Mouse (Mus musculus) spleen, adult 2 months (tissue): Measurements from ENCODE around the gene Rimbp3. TPM values are rescaled to one million over a fixed set of nuclear protein-coding genes. Genes with fewer than 3 reads are reported as not detected.
"Not testable (repeated sequence)": the region's sequence is repeated elsewhere in the genome, so short reads cannot be mapped to it uniquely, and the experiment has no call there.

Source experiments
- DNase-seq, 2 experiments: peaks; one replicate each; pipeline versions ENCODE4 v3.0.0 to v3.0.0-alpha.2; 2012 to 2021; ENCODE audit warnings: low spot score in 2 of 2, low read depth in 1 of 2
- H3K27ac ChIP-seq: fragments of 200-500 bp; 2 replicates; pipeline ENCODE4 v1.5.1; 2012; ENCODE audit warnings: low read length, inconsistent platforms; ENCODE audit not compliant: insufficient read depth
- H3K27me3 ChIP-seq: fragments of 200-500 bp; 2 replicates; pipeline ENCODE4 v1.6.1; 2012; ENCODE audit warnings: mild to moderate bottlenecking, moderate library complexity, low read length, inconsistent platforms; ENCODE audit not compliant: control insufficient read depth, insufficient read depth
- H3K36me3 ChIP-seq: fragments of 200-500 bp; 2 replicates; pipeline ENCODE4 v1.6.1; 2012; ENCODE audit warnings: mild to moderate bottlenecking, low read length, inconsistent platforms; ENCODE audit not compliant: control insufficient read depth, insufficient read depth
- H3K4me1 ChIP-seq: fragments of 200-500 bp; 2 replicates; pipeline ENCODE4 v1.6.1; 2011; ENCODE audit warnings: inconsistent platforms; ENCODE audit not compliant: control insufficient read depth, insufficient read depth, insufficient read length
- H3K4me3 ChIP-seq: fragments of 200-500 bp; 2 replicates; pipeline ENCODE4 v1.5.1; 2011; ENCODE audit warnings: mild to moderate bottlenecking, inconsistent platforms; ENCODE audit not compliant: insufficient read depth, insufficient read length; ENCODE audit errors: extremely low read depth
- CTCF ChIP-seq: fragments of 200-500 bp; IDR thresholded peaks from 2 replicates; pipeline ENCODE4 v1.5.1; 2011; ENCODE audit warnings: mild to moderate bottlenecking, inconsistent platforms; ENCODE audit not compliant: insufficient read depth, insufficient read length, insufficient replicate concordance; ENCODE audit errors: extremely low read depth
- POLR2A ChIP-seq: fragments of 200-500 bp; IDR thresholded peaks from 2 replicates; pipeline ENCODE4 v1.6.1; 2011; ENCODE audit warnings: low read depth, low read length, inconsistent platforms
- WGBS: fragments of 180-500 bp; shearing (Covaris S2); methylation state at CpG from one replicate; pipeline ENCODE4 v1.1.7; 2018; 5-methylcytosine and 5-hydroxymethylcytosine counted together
- polyA plus RNA-seq: library from polyadenylated mRNA; depleted of rRNA; stranded (reverse); fragments of >200 nt; gene quantifications from 2 replicates; pipeline ENCODE4 v1.2.3, GENCODE M21; 2012; rRNA removed

Gene Rimbp3
- 0.02 and 0.07 TPM in 2 replicates for polyA plus RNA-seq

GRCm38 (mm10) chr16:17208389-17209361, at the start of gene Rimbp3:
Gene Rimbp3, plus strand, starts transcription at chr16:17208603.
- DNase-seq = peak; percentile 38 to 69
- peak; percentile 66; the same call in 1 of the 2 replicates for TF ChIP-seq CTCF
- no peak for TF ChIP-seq POLR2A
- Histone ChIP-seq H3K27me3 (0 out of 2 replicates have a peak, but pooled peaks cover 3% of the 10 kb centered on the region), H3K36me3 (no peaks in the 10 kb centered on the region), H3K4me3 (peak within 1 kb of the TSS; percentile 81), H3K4me1 (peaks cover 9% of the 10 kb centered on the region; the same call in 1 of the 2 replicates), H3K27ac (no peak within 1 kb of the TSS)
- 2% methylated on average over 84 of the region's 85 CpGs for WGBS

- peaks cover 11% of the 10 kb centered on the region for H3K36me3 ChIP-seq
- not testable (repeated sequence) for H3K27ac ChIP-seq, H3K4me1 ChIP-seq, H3K4me3 ChIP-seq, DNase-seq, H3K27me3 ChIP-seq
- WGBS = 92% methylated on average over 1 of the region's 1 CpGs
Measured at GRCm38 (mm10) chr16:17165478-17165877, 42.9 kb upstream of the Rimbp3 start.

GRCm38 (mm10) chr16:17167179-17167578, 41.2 kb upstream of the Rimbp3 start:
- TF ChIP-seq CTCF (no peak), POLR2A (no peak)
- H3K4me3 ChIP-seq = no peak overlapping the region
- H3K27ac ChIP-seq = no peak overlapping the region
- no peak for DNase-seq
- no peaks in the 10 kb centered on the region for H3K4me1 ChIP-seq
- H3K27me3 ChIP-seq = no peaks in the 10 kb centered on the region
- peaks cover 11% of the 10 kb centered on the region for H3K36me3 ChIP-seq

GRCm38 (mm10) chr16:17168049-17168448, 40.4 kb upstream of the Rimbp3 start:
- DNase-seq = no peak
- no peak overlapping the region for H3K4me3 ChIP-seq
- no peak overlapping the region for H3K27ac ChIP-seq
- no peaks in the 10 kb centered on the region for H3K4me1 ChIP-seq
- H3K36me3 ChIP-seq = peaks cover 16% of the 10 kb centered on the region
- WGBS = 85% methylated on average over 5 of the region's 5 CpGs
- H3K27me3 ChIP-seq = no peaks in the 10 kb centered on the region
- TF ChIP-seq CTCF (no peak), POLR2A (no peak)

- H3K27me3 ChIP-seq = no peaks in the 10 kb centered on the region
- no peak for DNase-seq
- peaks cover 16% of the 10 kb centered on the region for H3K36me3 ChIP-seq
- H3K27ac ChIP-seq = no peak overlapping the region
- no peaks in the 10 kb centered on the region for H3K4me1 ChIP-seq
- no peak for TF ChIP-seq POLR2A
- TF ChIP-seq CTCF = no peak
- no peak overlapping the region for H3K4me3 ChIP-seq
- 90% methylated on average over 2 of the region's 2 CpGs for WGBS
Measured at GRCm38 (mm10) chr16:17175765-17176164, 32.6 kb upstream of the Rimbp3 start.

GRCm38 (mm10) chr16:17177623-17178170, 30.7 kb upstream of the Rimbp3 start:
- TF ChIP-seq POLR2A = no peak
- TF ChIP-seq CTCF = no peak
- 87% methylated on average over 1 of the region's 1 CpGs for WGBS
- H3K27ac ChIP-seq = no peak overlapping the region
- no peaks in the 10 kb centered on the region for H3K27me3 ChIP-seq
- H3K36me3 ChIP-seq = peaks cover 11% of the 10 kb centered on the region
- DNase-seq = no peak
- H3K4me3 ChIP-seq = no peak overlapping the region
- H3K4me1 ChIP-seq = peaks cover 2% of the 10 kb centered on the region; the same call in 1 of the 2 replicates

- H3K4me1 ChIP-seq = peaks cover 4% of the 10 kb centered on the region; the same call in 1 of the 2 replicates
- TF ChIP-seq POLR2A (no peak), CTCF (no peak)
Measured at GRCm38 (mm10) chr16:17179706-17180105, 28.7 kb upstream of the Rimbp3 start.

More at GRCm38 (mm10) chr16:17179706-17180105, 28.7 kb upstream of the Rimbp3 start:
- H3K36me3 ChIP-seq = peaks cover 3% of the 10 kb centered on the region
- no peaks in the 10 kb centered on the region for H3K27me3 ChIP-seq
- H3K4me3 ChIP-seq = no peak overlapping the region
- 79% methylated on average over 3 of the region's 3 CpGs for WGBS
- no peak overlapping the region for H3K27ac ChIP-seq
- no peak for DNase-seq
